Mouse (Mus musculus) embryo, embryonic 11 days (tissue): Measurements from ENCODE around the gene Casp7.
A peak's percentile ranks its signal among the peaks of the same experiment; 100 is the strongest.

Source experiments
- DNase-seq: peaks from one replicate; pipeline ENCODE4 v3.0.0-alpha.2; 2015

Casp7 gene

DNA sequence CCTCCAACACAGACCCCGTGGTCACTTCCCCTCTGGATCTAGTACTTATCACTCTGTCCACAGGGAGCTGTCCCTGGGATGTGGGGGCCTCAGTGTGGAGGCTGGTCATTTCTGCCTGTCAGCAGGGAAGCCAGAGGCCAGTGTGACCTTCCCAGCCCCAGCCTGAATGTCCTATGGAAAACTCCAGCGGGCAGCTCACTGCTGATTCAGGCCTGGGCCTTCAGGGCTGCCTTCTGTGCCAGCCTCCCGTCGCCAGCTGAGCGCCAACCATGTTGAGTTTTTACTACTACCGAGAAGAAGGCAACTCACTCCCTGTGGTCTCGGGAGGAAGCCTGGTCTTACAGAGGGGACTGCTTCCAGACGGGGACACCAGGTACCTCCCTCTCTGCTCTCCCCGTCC, 28.6 kb downstream of the Casp7 start:
- DNase-seq = no peak

- peak; percentile 42 for DNase-seq
Observed at GRCm38 (mm10) chr19:56430369-56430768, 33.4 kb downstream of the Casp7 start.

GRCm38 (mm10) chr19:56432706-56433105, 35.8 kb downstream of the Casp7 start:
- DNase-seq = no peak

DNA sequence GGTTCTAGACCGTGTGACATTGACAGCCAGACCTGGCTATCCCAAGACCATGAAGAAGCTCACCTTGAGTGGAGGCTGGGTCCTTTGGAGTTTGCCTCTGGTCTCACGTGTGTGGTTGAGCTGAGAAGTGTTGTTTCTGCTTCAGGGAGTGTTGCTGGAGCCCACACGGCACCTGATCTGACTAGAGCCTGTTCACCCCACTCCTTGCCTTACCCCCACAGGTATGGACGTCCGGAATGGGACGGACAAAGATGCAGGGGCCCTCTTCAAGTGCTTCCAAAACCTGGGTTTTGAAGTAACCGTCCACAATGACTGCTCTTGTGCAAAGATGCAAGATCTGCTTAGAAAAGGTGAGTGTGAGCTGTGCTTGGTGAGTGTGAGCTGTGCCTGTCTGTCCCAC, 36.7 kb downstream of the Casp7 start:
- no peak for DNase-seq

DNA sequence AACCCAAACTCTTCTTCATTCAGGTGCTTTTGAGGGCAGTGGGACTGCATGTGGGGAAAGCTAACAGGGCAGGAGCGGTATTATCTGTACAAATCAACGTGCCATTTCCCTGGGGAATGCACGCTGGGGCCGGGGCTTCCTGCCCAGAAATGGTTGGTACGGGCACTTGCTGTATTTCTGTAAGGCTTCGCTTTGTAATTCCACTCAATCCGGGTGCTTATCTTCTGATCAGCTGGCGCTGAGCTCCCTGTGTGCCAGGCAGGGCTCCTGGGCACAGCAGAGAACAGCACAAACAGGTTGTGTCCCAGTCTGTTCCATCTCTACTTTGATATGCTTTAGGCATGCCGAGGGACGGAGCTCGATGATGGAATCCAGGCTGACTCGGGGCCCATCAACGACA, 39.5 kb downstream of the Casp7 start:
- DNase-seq = no peak

- DNase-seq = no peak
Observed at GRCm38 (mm10) chr19:56438357-56439071, 41.6 kb downstream of the Casp7 start.

GRCm38 (mm10) chr19:56439072-56439434, 42.1 kb downstream of the Casp7 start:
- DNase-seq = no peak

- no peak for DNase-seq
Observed at GRCm38 (mm10) chr19:56443445-56443844, 46.5 kb downstream of the Casp7 start.

DNA sequence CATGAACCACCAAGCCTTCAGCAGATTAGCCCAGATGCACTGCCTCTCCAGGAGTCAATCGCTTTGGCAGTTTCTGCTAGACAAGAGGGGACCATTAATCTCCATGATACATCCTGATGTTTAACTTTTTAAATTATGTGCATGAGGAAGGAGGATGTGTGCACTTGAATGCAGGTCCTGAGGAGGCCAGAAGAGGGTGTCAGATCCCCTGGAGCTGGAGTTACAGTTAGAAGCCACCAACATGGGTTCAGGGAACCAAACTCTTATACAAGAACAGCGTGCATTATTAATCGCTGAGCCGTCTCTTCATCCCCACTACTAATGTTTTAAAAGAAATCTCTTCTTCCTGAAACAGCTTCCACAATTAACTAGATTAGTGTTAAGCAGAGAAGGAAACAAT, 51.9 kb downstream of the Casp7 start:
- DNase-seq = no peak

DNA sequence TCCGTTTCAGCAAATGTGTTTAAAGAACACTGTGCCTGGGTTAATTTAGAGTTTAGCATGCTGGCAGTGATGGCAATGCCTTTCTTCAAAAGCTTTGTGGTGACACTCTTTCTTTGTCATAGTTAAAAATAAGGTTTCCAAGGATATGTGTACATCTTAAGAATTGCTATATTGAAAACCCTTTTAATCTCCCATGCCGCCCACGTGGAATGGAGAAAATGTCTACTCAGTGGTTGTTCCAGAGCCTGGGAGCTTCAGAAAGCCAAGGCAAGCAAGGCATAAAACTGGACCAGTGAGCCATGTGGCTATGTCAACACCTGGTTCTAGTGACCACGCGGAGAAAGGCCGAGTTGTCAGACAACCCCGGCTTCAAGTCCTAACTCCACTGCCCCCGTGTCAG, 52.6 kb downstream of the Casp7 start:
- no peak for DNase-seq

DNA sequence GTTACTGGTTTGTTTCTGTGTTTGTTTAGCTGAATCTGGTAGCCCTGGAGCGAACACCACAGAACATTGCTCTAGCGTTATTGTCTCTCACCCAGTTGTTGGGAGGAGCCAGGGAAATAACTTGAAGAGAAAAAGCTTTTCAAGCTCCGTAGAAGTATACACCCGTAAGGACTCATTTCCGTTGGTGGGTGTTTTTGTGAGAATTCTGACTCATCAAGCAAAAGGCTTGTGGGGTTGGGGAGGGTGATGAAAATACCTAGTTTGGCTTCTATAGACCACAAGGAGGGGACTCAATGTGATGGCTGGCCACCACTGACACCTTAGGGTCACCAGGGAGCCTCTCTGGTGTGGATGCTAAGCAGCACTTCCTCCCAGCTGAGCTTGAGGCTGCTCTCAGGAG, 54.0 kb downstream of the Casp7 start:
- no peak for DNase-seq

DNA sequence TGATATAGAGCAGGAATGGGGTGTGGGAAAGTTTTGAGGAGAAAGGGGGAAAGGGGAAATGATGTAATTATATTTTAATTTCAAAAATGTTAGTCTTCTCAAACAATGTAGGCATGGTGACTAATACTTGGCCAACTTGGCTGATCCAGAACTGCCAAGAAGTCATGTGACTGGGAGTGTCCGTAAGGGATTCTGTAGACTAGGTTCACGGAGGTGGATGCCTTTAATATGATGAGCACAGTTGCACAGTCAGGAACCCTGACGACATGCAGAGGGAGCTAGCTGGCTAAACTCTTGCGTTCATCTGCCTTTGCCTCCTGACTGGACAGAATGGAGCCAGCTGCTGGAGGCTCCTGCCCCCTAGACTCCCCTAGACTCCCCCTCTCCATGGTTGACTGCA, 54.9 kb downstream of the Casp7 start:
- no peak for DNase-seq

DNA sequence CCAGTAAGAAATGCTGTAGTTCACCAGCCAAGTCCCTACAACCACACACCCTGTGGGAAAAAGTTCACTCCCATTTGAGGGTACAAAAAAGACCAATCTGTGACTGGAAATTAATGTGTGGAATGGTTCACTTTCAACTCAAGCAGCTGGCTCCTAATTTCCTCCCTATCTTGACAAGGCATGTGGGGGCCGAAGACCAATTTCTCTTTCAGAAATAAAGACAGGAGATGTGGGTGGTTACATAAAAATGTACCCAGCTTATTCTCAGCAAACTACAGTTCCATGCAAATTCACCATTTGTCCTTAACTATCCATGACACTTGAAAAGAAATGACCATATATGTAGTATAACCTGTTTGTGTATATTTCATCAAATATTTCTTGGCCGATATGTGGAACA, 55.5 kb downstream of the Casp7 start:
- DNase-seq = no peak

- no peak for DNase-seq
Observed at GRCm38 (mm10) chr19:56454862-56455261, 57.9 kb downstream of the Casp7 start.

DNA sequence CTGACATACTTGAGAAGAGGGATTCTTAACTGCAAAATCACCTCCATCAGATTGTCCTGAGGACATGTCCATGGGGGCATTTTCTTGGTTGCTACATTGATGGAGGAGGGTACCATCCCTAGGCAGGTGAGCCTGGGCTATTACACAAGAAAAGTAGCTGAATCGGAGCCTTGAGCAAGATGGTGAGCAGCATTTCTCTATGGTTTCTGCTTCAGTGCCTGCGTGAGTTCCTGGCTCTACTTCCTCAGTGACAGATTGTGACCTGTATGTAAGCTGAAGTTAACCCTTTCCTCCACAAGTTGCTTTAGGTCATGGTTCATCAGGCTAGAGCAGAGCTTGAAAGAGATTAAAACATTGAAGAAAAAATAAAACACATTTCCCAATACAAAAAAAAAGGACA, 58.4 kb downstream of the Casp7 start:
- DNase-seq = no peak

GRCm38 (mm10) chr19:56457569-56457968, 60.6 kb downstream of the Casp7 start:
- DNase-seq = no peak

DNA sequence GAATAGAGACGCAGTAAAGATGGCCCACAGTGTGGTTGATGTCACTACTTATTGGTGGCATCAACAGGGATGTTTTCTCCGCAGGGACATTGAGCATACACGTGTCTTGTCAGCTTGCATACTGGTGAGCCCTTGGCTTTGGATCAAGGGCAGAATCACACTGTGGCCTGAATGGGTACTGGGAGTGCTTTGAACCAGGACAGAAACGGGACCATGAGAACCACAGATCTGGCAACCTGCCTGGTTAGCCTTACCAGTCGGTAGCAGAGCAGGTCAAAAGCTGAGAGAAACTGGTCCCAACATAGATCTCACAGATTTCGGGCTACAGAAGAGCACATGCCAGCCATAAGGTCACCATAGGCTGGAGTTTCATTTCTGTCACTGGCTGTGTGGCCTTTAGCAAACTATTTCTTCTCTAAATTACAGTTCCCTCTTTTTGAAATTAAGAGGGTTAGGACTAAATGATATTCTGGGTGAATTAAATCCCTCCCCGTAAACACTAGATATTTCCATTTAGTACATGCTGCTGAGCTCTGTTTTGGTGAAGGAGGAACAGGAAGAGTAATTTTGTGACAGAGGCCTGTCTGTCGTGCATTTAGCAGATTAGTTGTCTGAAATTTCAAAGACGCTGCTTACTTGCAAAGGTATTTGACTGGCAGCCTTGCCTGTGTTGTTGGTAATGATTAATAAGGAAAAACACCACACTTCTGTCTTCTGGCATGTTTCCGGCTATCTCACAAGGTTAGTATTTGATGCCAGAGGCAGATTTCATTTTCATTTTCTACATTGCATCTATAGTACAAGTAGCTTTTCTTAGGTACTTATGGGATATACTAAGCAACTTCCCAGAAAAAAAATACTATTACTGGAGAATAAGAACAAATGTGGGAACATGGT, 62.5 kb downstream of the Casp7 start:
- DNase-seq = no peak

- DNase-seq = no peak
Observed at GRCm38 (mm10) chr19:56460241-56460640, 63.3 kb downstream of the Casp7 start.

GRCm38 (mm10) chr19:56461522-56462101, 64.7 kb downstream of the Casp7 start, which contains the start of gene Plekhs1:
Gene Plekhs1 (plus strand): TSS chr19:56461640.
- DNase-seq = no peak

- no peak for DNase-seq
Observed at GRCm38 (mm10) chr19:56462786-56463185, 65.9 kb downstream of the Casp7 start.

GRCm38 (mm10) chr19:56466486-56466885, 69.6 kb downstream of the Casp7 start:
- DNase-seq = no peak

GRCm38 (mm10) chr19:56470286-56471020, 73.5 kb downstream of the Casp7 start:
- DNase-seq = no peak

DNA sequence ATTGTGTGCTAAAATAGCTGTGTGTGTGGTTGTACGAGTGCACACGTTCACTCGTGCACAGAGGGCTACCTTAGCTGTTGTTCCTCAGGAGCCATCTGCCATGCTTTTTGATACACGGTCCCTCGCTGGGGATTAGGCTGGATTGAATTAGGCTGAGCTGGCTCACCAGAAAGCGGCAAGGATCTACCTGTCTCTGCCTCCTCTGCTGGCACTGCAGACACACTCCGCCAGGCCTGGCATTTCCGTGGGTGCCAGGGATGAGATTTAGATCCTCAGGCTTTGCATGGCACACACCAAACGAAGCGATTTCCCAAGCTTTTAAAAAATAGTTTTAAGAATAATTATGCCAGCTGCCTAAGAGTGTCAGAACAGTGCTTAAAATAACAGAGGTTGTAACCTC, 75.0 kb downstream of the Casp7 start:
- no peak for DNase-seq
